Mouse (Mus musculus) brain, adult 10 weeks (tissue): ENCODE data around the gene Gm3893. TPM values are rescaled to one million over a fixed set of nuclear protein-coding genes. Genes with fewer than 3 reads are reported as not detected.

Experiments
- polyA plus RNA-seq: library from polyadenylated mRNA; stranded (reverse); fragments of 350-450 nt; fragmentation: Illumina TruSeq; extraction: RNeasy Lipid Tissue Mini Kit (QIAGEN cat#74804); gene quantifications from one replicate; pipeline ENCODE4 v1.2.3, GENCODE M21; 2015; ENCODE audit warnings: low read depth, low replicate concordance

The Gm3893 gene
- polyA plus RNA-seq: not detected

DNA sequence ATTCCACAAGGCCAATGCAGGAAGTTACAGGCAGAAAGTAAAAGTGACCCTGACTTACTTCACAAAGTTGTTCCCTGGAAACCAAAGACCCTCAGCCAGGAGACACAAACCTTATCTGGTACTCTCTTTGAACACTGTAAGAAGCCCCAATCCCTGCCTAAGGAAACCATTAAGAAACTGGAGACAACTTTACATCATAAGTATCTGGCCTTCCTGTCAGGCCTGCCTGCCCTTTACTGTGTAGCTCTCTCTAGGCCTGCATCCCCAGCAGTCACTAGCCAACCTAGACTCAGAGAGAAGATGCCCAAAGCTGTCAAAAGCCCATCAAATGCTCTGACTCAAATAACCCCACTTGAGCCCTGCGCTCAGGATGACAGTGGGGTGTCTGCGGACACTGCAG lies at the start of gene Gm3893:
TSS of gene Gm3893 (plus strand) at position 301 of the 400 bp plus-strand sequence.

DNA sequence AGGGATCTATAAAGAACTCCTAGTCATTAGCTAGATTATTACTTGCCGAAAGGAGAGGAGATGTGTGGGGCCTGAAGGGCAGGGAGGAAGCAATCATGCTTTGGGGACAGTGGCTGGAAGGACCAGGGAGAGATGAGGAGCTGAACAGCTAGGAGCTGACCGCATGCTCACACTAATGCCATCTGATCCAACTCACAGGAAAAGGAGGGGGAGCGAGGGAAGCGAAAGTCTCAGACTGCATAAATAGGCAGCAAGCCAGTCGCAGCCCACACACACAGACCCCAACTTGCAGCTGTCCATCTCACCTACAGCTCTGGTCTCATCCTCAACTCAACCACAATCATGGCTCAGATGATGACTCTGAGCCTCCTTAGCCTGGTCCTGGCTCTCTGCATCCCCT lies 23.5 kb downstream of the Gm3893 start, which contains the start of gene Gm13304:
TSS of gene Gm13304 (plus strand) at position 301 of the 400 bp plus-strand sequence.

Other genes starting within 250 kb of the Gm3893 start
- gene Gm21541, start 187.6 kb upstream of the Gm3893 start, polyA plus RNA-seq: 9.2 TPM
- 51.7 TPM for gene Gm20878, start 149.6 kb upstream of the Gm3893 start, polyA plus RNA-seq
- gene Fam205a4, start 125.1 kb upstream of the Gm3893 start, polyA plus RNA-seq: 6.5 TPM
- gene Gm21093, start 56.5 kb upstream of the Gm3893 start, polyA plus RNA-seq: 3.2 TPM
- gene Gm13304, start 23.6 kb downstream of the Gm3893 start, polyA plus RNA-seq: 34.7 TPM
- 55.1 TPM for gene Gm13306, start 62.2 kb downstream of the Gm3893 start, polyA plus RNA-seq
- 1.5 TPM for gene Gm13305, start 77.4 kb downstream of the Gm3893 start, polyA plus RNA-seq
- 7.0 TPM for gene Gm10600, start 149.4 kb downstream of the Gm3893 start, polyA plus RNA-seq
- gene Ccl21b, start 164.6 kb downstream of the Gm3893 start, polyA plus RNA-seq: not detected
- gene Gm21953, start 203.1 kb downstream of the Gm3893 start, polyA plus RNA-seq: not detected
- gene Fam205a3, start 227.1 kb downstream of the Gm3893 start, polyA plus RNA-seq: not detected